Mouse (Mus musculus) layer of hippocampus, adult 8-10 months (tissue): ENCODE results near the gene Magt1. TPM values are rescaled to one million over a fixed set of nuclear protein-coding genes. Genes with fewer than 3 reads are reported as not detected.
"Not testable (repeated sequence)": the region's sequence is repeated elsewhere in the genome, so short reads cannot be mapped to it uniquely, and the experiment has no call there.

Source experiments
- DNase-seq, 2 experiments: peaks; one replicate each; pipeline ENCODE4 v3.0.0; 2022; ENCODE audit warnings: low spot score in 2 of 2
- total RNA-seq, 4 experiments: library from RNA; stranded (reverse); gene quantifications; 2 replicates each; pipeline ENCODE4 v1.2.4; 2022

Magt1 gene
- 10 to 100 TPM; 16.4 to 23.0 (median 17.1) TPM for total RNA-seq

DNA sequence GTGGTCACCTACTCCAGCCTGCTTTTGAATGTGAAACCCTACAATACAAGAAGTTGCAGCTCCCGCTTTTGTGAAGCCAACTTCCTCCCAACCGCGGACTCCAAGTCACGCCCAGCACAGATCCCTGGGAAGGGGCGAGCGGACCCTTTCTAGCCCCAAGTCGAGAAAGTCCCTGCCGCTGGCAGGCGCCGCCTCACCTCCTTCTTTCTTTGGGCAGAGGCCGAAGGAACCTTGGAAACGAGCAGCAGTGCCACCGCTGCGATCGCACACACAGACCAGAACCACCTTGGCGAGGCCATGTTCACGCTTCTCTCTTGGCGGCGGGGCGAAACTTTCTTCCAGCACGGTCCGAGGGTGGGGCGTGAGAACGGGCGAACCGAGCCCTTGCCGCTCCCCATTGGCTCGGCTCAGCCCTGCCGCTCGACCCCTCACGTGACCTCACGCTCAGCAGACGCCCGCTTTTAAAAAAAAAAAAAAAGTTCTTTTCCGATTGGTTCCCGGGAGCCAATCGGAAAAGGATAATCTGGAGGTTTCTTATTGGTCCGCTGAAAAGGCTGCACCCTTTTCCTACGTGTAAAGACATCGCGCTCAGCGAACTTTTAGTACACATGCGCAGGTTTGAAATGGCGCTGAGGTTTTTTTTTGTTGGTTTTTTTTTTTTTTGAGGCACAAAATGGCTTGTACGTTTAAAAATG is at the start of gene Magt1:
Gene Magt1 (minus strand): TSS at position 442 of the 695 bp plus-strand sequence.
- peak; percentile 75 to 76 for DNase-seq

DNA sequence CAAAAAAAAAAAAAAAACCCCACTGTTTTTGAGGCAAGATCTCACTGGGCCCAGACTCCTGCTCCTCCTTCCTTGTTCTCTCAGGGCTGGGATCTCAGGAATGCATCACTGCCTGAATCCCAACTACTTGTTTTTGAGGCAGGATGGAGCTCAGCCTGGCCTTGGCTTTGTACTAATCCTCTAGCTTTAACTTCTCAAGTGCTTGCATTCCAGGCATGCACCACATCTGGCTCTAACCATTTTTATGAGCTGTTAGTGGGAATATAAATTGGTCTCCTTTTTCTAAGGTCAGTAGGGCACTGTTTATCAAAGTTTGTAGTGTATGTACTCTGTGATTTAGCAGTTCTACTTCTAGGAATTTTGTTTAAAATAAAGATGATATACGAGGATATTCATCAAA is 36.5 kb upstream of the Magt1 start:
- no peak for DNase-seq

DNA sequence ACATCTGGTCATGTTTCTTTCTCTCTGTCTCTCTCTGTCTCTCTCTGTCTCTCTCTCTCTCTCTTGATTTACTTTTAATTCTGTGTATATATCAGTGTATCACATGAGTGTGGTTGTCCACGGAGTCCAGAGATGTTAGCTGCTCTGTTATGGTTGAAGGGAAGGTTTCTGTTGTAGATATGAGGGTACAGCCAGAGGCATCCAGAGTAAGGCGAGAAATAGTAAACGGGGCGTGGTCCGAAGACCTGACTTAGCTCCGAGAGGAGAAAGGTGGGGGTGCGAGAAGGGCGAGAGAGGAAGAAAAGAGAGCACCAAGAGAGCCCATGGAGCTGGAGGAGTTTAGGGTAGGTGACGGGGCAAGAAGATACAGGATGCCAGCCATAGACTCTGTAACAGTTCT is 34.2 kb upstream of the Magt1 start:
- DNase-seq: no peak

DNA sequence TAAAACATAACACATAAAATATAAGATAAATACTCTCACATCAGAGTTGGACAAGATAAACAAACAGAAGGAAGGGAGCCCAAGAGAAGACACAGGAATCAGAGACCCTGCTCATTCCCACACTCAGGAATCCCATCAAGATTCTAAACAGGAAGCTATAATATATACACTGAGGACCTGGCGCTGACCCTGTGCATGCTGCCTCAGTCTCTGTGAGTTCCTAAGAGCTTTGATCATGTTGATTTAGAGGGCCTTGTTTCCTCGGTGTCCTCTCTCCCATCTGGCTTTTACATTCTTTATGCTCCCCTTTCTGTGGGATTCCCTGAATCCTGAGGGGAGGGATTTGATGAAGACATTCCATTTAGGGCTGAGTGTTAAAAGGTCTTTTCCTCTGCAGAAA is 33.7 kb upstream of the Magt1 start:
- no peak for DNase-seq

DNA sequence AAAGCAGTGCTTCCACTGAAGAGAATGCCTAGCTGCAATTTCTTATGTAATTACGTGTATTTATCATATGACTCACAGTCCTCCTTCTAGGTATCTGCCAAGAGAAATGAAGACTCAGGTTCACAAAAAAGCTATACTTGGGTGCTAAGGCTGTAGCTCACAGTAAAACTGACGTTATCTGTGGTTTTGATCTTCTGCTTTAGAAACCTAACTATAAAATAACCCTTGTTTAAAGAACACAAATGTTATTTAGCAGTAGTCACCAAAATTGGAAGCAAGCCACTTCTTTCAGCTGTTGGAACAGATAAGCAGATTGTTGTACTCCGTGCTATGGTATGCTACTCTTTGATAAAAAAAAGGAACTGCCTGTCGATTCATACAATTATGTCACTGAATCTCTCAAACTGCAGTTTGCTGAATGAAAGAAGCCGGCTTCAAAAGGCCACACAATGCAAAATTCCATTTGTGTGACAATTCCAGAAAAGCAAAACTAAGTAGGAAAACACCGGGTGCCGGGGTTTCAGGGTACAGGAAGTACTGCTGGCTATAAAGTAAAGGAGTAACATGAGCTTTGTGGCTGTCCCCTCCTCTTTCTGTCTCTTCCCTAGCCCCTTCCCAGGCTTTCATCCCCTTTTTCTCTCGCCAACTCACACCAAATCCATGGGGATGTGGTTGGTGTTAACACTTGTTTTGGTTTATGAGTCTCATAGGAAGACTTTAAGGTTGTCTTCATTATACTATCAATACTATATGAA is 32.3 kb upstream of the Magt1 start:
- peak in 1 of 2 experiments; percentile 8 for DNase-seq

DNA sequence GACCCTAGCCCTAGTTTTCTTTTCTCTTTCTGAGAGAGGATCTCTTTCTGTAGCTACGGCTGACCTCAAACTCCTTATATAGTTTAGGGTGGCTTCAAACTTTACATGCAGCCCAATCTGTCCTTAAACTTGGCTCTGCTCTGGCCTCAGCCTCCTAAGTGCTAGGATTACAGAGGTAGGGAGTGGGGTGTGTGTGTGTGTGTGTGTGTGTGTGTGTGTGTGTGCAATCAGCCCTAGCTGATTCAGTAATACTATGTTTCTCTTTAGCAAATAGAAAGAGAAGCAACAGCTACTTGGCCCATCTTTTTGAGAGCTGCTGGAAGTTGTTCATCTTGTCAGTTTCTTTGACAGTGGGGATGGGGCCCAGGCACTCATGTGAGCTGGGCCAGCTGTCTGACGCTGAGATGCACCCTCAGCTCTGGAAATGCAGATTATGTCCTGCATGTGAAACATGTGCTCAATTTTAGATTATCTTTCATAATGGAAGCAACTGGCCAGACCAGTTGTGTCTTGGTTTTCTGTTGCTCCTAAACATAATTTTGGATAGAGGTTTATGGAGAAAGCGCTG is 25.6 kb upstream of the Magt1 start:
- DNase-seq: no peak

DNA sequence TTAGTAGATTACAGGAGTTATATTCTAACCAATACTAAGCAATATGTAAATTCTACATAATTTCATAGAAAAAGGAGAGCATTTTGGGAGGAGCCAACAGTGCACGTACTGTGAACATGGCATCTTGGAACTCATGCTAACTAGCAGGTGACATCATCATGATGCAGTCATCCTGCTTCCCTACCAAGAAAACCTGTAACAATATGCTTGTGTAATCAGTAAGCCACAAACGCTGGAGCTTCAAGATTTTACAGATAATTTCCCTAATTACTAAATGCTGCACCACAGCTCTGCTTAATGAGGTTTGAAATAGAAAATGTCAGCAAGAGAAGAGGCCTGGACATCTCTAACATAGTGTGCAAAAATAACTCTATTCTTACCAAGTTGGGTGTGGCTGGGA is 24.0 kb upstream of the Magt1 start:
- DNase-seq: no peak

DNA sequence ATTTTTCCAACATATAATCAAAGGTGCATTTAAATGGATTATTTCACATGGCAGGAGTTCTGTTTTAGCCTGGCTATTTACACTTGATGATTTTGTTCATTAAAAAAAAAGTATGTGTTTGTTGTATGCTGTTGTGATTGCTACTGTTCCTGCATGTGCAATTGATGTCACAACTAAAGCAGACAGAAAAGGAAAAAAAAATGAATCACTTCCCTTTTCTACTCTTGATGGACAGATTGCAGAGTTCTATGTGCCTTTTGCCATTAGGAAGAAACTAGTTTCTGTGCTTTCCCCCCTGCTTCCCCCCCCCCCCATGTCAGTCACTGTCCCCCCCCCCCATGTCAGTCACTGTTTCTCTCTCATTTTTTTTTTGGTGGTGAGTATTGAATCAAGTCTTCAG is 19.4 kb upstream of the Magt1 start:
- no peak for DNase-seq

DNA sequence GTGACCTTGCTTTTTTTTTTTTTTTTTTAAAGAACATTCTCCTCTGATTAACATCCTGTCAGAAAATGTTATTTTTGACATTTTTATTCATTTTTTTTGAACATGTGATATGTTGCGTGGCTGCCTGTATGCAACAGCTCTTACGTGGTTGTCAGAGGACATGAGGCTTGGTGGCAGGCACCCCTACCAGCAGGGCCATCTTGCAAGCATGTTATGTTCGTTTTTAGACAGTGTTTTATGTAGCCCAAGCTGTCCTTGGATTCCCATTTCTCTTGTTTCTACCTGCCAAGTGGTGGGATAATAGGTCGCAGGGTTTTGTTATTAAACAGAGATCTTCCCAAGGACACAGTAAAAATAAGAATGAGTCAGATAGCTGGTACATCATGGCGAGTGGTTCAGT is 18.5 kb upstream of the Magt1 start:
- no peak for DNase-seq

DNA sequence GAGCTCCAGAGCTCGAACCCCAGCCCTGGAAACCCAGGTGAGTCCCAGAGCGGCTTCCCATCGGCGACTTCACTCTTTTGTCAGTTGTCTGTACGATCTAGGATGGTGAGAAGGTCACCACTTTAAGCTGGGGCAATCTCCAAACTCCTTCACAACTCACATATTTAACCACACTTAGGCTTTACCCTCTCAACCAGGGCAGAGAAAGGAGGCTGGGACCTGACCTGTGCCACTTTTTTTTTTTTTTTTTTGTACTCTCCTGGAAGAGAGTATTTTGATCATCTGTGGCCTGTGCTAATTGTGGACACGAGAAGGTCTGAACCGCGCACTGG is 15.6 kb upstream of the Magt1 start:
- DNase-seq: no peak

DNA sequence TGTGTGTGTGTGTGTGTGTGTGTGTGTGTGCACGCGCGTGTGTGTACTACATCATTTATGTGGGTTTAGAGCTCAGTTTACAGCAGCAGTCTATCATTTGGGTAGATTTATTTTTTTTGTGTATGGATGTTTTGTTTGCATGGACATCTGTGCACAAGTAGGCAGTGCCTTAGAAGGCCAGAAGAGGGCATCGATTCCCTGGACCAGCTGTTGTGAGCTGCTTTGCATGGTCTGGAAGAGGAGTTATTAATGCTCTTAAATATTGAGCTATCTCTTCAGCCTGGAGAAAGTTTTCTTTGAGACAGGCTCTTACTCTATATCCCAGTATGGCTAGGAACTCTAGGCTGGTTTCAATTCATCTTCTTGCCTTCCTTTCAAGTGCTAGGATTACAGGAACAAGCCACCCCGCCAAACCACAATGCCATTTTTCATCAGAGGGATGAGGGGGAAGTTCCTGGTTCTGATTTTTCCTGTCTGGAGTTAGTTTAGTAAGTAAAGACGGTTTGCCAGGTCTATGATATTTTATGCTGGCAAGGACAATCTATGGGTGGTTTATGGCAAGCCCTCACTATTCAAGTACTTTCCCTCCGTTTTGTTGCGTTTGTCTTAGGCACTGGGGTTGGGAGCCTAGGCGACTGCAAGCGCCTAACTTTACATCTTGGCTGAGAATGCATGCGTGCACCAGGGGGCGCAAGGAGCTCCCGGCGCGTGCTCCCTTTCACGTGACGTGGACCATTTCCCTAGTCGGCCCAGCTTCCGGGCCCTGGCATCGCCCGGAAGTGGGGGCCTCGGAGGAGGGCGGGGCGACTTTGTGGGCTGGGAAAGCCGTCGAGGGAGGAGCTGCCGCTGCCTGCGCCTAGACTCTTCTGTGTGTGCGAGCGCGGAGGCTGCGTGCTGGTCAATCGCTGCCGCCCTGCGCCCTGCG is 15.0 kb upstream of the Magt1 start, which contains the start of gene Atp7a:
Gene Atp7a (plus strand): TSS at position 859 of the 925 bp plus-strand sequence.
- peak; percentile 80 to 90 for DNase-seq

DNA sequence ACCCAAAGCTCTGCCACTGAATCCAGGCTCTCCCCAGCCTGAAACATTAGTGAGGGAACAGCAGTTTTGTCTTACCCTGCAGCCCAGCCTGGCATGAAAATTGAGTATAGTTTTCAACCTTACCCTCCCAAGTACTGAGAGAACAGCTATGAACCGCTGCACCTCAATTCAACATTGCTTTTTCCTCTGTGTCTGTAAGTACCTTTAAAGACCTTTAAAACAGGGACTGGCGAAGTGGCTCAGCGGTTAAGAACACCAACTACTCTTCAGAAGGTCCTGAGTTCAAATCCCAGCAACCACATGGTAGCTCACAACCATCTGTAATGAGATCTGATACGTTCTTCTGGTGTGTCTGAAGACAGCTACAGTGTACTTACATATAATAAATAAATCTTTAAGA is 5.8 kb upstream of the Magt1 start:
- no peak for DNase-seq

DNA sequence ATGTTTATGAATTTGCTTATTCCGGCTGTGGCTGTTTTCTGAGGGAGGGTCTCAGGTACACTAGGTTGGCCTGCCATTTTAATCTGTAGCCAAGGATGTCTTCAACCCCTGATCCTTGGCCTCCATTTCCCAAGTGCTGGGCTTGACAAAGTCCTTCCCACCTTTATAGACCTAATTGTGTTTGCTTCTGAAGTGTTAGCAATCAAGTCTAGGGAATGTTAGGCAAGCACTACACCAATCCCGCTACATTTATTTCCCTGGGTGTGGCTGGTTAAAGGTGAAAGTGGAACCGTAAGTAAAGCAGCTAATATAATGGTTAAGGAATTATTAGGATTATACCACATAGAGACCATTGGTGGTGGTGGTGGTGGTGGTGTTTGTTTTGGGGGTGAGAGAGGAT is 5.4 kb upstream of the Magt1 start:
- DNase-seq: no peak

DNA sequence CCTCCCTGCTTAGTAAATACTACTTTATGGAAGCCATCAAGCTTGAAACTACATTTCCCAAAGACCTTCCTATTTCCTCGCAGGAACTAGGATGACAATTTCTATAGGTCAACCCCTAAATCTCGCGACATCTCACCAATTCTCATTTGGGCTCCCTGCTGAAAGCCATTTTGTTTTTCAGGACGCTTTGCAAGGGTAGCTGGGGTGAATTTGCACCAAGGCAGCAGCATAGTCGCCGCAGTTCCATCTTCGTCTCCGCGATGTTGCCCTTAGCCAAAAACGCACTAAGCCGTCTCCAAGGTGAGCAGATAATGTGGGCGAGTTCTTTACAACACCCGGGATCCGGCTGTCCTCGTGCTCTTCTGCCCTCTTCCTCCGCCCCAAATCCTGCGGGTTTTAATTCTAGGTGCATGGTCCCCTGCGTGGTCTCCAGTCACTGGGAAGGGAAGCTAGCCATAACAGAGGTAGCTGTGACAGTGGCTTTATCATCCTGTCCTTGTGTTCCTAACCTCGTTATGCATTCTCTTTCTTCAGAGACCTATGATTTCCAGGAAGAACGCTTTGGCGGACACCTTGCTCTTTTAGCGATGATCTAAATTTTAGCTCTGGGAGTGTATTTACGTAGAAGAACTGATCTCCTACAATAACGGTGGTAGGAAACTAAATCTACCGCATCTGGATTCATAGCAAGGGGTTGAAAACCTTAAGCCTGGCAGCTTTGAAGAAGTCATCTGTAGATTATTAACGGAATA is 4.0 kb upstream of the Magt1 start, which contains the start of gene Cox7b:
Gene Cox7b (plus strand): TSS at position 130 of the 752 bp plus-strand sequence.
- peak; percentile 62 to 69 for DNase-seq

DNA sequence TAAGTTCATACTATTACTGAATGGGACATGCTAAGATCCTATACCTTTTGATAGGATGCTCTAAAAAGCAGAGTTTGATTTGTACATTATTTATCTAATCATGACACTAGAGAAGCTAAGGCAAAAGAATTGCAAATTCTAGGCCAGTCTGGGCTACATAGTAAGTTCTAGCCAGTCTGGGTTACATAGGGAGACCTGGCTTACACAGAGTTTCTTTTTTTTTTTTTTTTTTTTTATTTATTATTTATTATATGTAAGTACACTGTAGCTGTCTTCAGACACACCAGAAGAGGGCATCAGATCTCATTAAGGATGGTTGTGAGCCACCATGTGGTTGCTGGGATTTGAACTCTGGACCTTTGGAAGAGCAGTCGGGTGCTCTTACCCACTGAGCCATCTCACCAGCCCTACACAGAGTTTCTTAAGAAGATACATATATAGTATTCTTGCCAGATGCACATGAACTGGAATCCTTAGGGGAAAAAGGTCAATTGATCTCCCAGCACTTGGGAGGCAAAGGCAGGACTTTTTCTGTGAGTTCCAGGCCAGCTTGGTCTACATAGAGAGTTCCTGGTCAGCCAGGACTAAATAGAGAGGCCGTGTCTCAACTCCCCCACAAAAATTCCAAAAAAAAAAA is 3.2 kb upstream of the Magt1 start:
- DNase-seq: not testable (repeated sequence)

DNA sequence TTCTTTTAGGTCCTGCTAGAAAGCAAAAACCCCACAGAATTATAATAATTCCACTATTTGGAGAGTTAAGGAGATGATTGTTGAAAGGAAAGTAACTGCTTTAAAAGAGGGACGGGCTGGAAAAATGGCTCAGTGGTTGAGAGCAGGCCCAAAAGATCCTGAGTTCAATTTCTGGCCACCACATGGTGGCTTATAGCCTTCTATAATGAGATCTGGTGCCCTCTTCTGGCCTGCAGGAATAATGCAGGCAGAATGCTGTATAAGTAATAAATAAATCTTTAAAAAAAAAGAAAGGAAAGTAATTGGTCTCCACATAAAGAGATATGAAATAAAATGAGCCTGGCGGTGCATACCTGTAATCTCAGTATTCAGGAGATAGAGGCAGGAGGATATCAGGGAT is 1.5 kb upstream of the Magt1 start:
- DNase-seq: no peak

DNA sequence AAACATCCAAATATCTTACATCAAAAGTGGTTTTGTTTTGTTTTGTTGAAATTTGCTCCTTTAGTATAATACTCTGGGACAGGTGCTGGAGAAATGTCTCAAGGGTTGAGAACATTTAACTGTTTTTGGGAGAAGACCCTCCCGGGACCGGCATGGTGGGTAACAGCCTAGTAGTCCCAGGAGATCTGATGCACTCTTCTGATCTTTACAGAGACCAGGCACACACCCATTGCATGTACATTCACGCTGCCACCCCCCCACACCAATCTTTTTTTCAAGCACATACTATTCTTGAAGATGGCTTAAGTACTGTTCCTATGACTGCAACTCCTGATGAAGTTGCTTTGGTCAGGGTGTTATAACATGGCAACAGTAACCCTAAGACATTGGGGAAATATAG is 853 bp upstream of the Magt1 start:
- DNase-seq: no peak

DNA sequence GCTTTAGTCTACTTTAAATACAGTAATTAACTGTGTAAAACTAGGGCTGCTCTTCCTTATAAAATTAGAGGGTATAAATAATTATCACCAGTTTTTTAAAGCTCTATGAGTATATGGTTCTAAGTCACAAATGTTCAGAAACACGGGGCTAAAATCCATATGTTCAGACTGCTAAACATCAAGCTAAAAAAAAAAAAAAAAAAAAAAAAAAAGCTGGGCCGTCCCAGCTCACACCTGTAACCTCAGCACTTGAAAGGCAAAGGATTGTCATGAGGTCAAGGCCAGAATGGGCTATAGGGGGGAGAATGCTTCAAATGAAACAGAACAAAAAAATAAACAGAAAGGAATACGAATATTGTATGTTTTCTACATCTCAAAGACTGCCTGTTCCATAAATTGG is 944 bp downstream of the Magt1 start:
- no peak for DNase-seq

DNA sequence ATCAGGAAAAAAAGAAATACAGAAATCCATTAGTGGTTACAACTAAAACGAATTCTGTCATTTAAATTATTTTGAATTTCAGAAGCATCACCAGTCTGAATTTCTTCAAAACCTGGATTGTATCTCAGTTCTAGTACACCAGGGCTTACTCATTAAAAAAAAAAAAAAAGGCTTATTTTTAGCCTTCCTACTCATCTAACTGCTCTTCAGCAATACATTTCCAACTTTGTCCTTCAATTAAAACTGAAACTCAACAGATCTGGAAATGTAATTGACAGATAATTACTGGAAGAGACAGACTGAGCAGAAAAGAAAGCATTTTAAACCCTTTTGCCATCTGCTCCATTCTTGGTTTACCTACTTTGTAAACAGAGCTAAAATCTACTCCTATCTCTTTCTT is 10.1 kb downstream of the Magt1 start:
- DNase-seq: no peak

DNA sequence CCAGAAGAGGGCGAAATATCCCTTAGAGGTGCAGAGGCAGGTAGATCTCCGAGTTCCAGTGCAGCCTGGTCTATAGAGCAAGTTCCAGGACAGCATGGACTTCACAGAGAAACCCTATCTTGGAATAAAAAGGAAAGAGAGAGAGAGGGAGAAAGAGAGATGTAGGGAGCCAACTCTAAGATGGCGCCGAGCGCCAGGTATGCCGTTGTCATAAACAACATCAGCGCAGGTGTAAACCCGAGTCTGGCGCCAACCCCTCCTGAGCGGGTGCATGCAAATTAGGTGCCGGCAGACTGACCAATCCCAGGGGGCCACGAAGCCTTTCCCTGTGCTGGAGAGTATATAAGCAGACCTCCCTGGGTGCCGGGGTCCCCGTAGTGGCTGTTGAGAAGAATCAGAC is 54.6 kb downstream of the Magt1 start:
- not testable (repeated sequence) for DNase-seq
